Mouse (Mus musculus): Measurements from ENCODE around the gene Cdkal1. TPM values are rescaled to one million over a fixed set of nuclear protein-coding genes. Genes with fewer than 3 reads are reported as not detected.

The Cdkal1 gene
- polyA plus RNA-seq, 1 experiment, result 1.2 TPM

GRCm38 (mm10) chr13:29701400-29701799 lies 154.1 kb downstream of the Cdkal1 start:
- DNase-seq (ENCODE audit: low read depth in 1 of 2, low spot score in 2 of 2), result no peak
- Histone ChIP-seq H3K27ac (ENCODE audit: insufficient read depth, low read length) (no peak overlapping the region), H3K4me1 (ENCODE audit: control insufficient read depth, insufficient read depth, insufficient read length) (no peaks in the 10 kb centered on the region), H3K4me3 (ENCODE audit: extremely low read depth, insufficient read depth, insufficient read length) (no peak overlapping the region), H3K36me3 (ENCODE audit: control insufficient read depth, insufficient read depth, low read length) (no peaks in the 10 kb centered on the region), H3K27me3 (ENCODE audit: control insufficient read depth, insufficient read depth, low read length) (no peaks in the 10 kb centered on the region)
- TF ChIP-seq POLR2A (IDR thresholded peaks at IDR 0.05; ENCODE audit: low read depth, low read length), result no peak
- TF ChIP-seq CTCF (IDR thresholded peaks at IDR 0.05; ENCODE audit: extremely low read depth, insufficient read depth, insufficient read length, insufficient replicate concordance), result no peak
- WGBS, result 96% methylated on average over 1 of the region's 1 CpGs

GRCm38 (mm10) chr13:29699896-29700295 lies 155.6 kb downstream of the Cdkal1 start:
- no peaks in the 10 kb centered on the region for H3K36me3 ChIP-seq (ENCODE audit: control insufficient read depth, insufficient read depth, low read length)
- H3K4me1 ChIP-seq (ENCODE audit: control insufficient read depth, insufficient read depth, insufficient read length), result no peaks in the 10 kb centered on the region
- no peaks in the 10 kb centered on the region for H3K27me3 ChIP-seq (ENCODE audit: control insufficient read depth, insufficient read depth, low read length)
- 86% methylated on average over 5 of the region's 5 CpGs for WGBS
- TF ChIP-seq CTCF (IDR thresholded peaks at IDR 0.05; ENCODE audit: extremely low read depth, insufficient read depth, insufficient read length, insufficient replicate concordance) (no peak), POLR2A (IDR thresholded peaks at IDR 0.05; ENCODE audit: low read depth, low read length) (no peak)
- DNase-seq (ENCODE audit: low read depth in 1 of 2, low spot score in 2 of 2), result no peak
- H3K4me3 ChIP-seq (ENCODE audit: extremely low read depth, insufficient read depth, insufficient read length), result no peak overlapping the region
- H3K27ac ChIP-seq (ENCODE audit: insufficient read depth, low read length), result no peak overlapping the region

DNA sequence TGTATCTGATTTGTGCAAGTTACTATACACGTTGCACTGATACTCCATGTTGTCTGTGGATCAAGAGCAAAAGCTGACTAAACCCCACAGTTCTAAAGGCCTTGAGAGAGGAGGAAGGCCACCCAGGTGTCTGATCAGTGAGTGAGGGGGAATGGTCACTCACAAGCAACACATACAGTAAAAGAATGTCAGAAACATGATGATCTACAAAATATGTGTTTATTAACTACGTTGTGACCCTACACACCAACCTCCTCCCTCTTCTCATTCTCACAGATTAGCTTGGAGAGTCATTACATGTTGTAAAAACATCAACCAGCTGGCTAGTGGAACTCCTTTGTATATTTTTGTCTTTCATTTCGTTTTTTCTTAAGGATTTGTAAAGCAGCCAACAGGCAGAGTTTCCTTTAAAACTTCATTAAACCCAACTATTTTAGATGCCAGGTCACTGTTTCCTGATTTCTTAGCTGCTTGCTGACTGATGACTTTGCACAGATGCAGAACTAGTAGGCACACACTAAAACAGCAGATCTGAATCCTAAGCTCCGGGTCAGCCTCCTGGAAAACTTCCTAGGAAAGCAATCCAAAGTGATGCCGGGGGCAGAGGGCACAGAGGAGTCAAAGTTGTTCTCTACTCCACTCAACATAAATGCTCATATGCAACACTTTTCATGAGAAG lies 157.0 kb downstream of the Cdkal1 start:
- WGBS, result 63% methylated on average over 5 of the region's 5 CpGs

DNA sequence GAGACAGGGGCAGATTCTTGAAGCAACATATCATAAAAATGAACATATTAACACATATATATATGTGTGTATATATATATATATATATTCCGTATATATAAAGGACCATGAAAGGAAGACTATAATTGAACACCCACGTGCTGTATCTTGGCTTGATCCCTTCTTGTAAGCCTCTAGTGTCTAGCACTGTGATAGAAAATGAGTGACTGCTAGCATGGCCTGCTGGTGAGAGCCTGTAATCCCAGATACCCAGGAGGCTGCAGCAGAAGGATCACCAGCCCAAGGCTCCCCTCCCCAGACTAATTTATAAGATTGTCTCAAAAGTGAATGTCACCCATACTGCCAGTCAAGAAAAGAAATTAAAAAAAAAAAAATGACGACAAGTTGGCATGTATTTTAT lies 158.2 kb downstream of the Cdkal1 start:
- no peak for DNase-seq (ENCODE audit: low read depth in 1 of 2, low spot score in 2 of 2)
- Histone ChIP-seq H3K4me3 (ENCODE audit: extremely low read depth, insufficient read depth, insufficient read length) (no peak overlapping the region), H3K4me1 (ENCODE audit: control insufficient read depth, insufficient read depth, insufficient read length) (no peaks in the 10 kb centered on the region), H3K27me3 (ENCODE audit: control insufficient read depth, insufficient read depth, low read length) (no peaks in the 10 kb centered on the region), H3K36me3 (ENCODE audit: control insufficient read depth, insufficient read depth, low read length) (no peaks in the 10 kb centered on the region), H3K27ac (ENCODE audit: insufficient read depth, low read length) (no peak overlapping the region)
- WGBS, result 81% methylated on average over 3 of the region's 3 CpGs
- TF ChIP-seq POLR2A (IDR thresholded peaks at IDR 0.05; ENCODE audit: low read depth, low read length), result no peak
- no peak for TF ChIP-seq CTCF (IDR thresholded peaks at IDR 0.05; ENCODE audit: extremely low read depth, insufficient read depth, insufficient read length, insufficient replicate concordance)

More for the DNA sequence above, 157.0 kb downstream of the Cdkal1 start:
- Histone ChIP-seq H3K4me1 (ENCODE audit: control insufficient read depth, insufficient read depth, insufficient read length) (no peaks in the 10 kb centered on the region), H3K27ac (ENCODE audit: insufficient read depth, low read length) (no peak overlapping the region), H3K36me3 (ENCODE audit: control insufficient read depth, insufficient read depth, low read length) (no peaks in the 10 kb centered on the region), H3K27me3 (ENCODE audit: control insufficient read depth, insufficient read depth, low read length) (no peaks in the 10 kb centered on the region), H3K4me3 (ENCODE audit: extremely low read depth, insufficient read depth, insufficient read length) (no peak overlapping the region)
- no peak for DNase-seq (ENCODE audit: low read depth in 1 of 2, low spot score in 2 of 2)
- no peak for TF ChIP-seq POLR2A (IDR thresholded peaks at IDR 0.05; ENCODE audit: low read depth, low read length)
- TF ChIP-seq CTCF (IDR thresholded peaks at IDR 0.05; ENCODE audit: extremely low read depth, insufficient read depth, insufficient read length, insufficient replicate concordance), result no peak

GRCm38 (mm10) chr13:29690734-29691133 lies 164.7 kb downstream of the Cdkal1 start:
- no peak for DNase-seq (ENCODE audit: low read depth in 1 of 2, low spot score in 2 of 2)
- H3K36me3 ChIP-seq (ENCODE audit: control insufficient read depth, insufficient read depth, low read length), result no peaks in the 10 kb centered on the region
- H3K4me1 ChIP-seq (ENCODE audit: control insufficient read depth, insufficient read depth, insufficient read length), result no peaks in the 10 kb centered on the region
- no peak overlapping the region for H3K4me3 ChIP-seq (ENCODE audit: extremely low read depth, insufficient read depth, insufficient read length)
- TF ChIP-seq POLR2A (IDR thresholded peaks at IDR 0.05; ENCODE audit: low read depth, low read length) (no peak), CTCF (IDR thresholded peaks at IDR 0.05; ENCODE audit: extremely low read depth, insufficient read depth, insufficient read length, insufficient replicate concordance) (no peak)
- no peaks in the 10 kb centered on the region for H3K27me3 ChIP-seq (ENCODE audit: control insufficient read depth, insufficient read depth, low read length)
- H3K27ac ChIP-seq (ENCODE audit: insufficient read depth, low read length), result no peak overlapping the region
- 87% methylated on average over 7 of the region's 7 CpGs for WGBS

- 77% methylated on average over 6 of the region's 6 CpGs for WGBS
- Histone ChIP-seq H3K4me1 (ENCODE audit: control insufficient read depth, insufficient read depth, insufficient read length) (no peaks in the 10 kb centered on the region), H3K36me3 (ENCODE audit: control insufficient read depth, insufficient read depth, low read length) (no peaks in the 10 kb centered on the region), H3K27me3 (ENCODE audit: control insufficient read depth, insufficient read depth, low read length) (no peaks in the 10 kb centered on the region), H3K4me3 (ENCODE audit: extremely low read depth, insufficient read depth, insufficient read length) (no peak overlapping the region), H3K27ac (ENCODE audit: insufficient read depth, low read length) (no peak overlapping the region)
- TF ChIP-seq POLR2A (IDR thresholded peaks at IDR 0.05; ENCODE audit: low read depth, low read length) (no peak), CTCF (IDR thresholded peaks at IDR 0.05; ENCODE audit: extremely low read depth, insufficient read depth, insufficient read length, insufficient replicate concordance) (no peak)
- no peak for DNase-seq (ENCODE audit: low read depth in 1 of 2, low spot score in 2 of 2)
Measured at GRCm38 (mm10) chr13:29688851-29689250, 166.6 kb downstream of the Cdkal1 start.

DNA sequence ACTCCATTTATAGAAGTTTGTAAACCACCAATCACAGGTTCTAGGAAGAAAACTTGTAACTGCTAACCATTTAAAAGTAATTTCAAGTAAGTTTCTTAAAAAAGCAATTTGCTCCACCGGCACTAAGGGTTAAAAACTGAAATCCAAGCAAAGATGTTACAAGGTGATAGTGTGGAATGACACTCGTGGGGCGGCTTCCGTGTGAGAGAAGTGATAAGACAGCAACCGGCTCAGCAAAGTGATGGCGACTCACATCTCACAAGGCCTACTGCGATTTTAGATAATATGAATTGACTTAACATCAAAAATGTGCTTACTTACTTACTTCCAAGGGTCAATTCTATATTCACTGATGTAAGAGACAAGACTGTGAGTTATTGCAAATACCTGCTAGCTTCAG lies 167.6 kb downstream of the Cdkal1 start:
- DNase-seq (ENCODE audit: low read depth in 1 of 2, low spot score in 2 of 2), result no peak
- Histone ChIP-seq H3K27ac (ENCODE audit: insufficient read depth, low read length) (no peak overlapping the region), H3K36me3 (ENCODE audit: control insufficient read depth, insufficient read depth, low read length) (no peaks in the 10 kb centered on the region), H3K27me3 (ENCODE audit: control insufficient read depth, insufficient read depth, low read length) (no peaks in the 10 kb centered on the region), H3K4me1 (ENCODE audit: control insufficient read depth, insufficient read depth, insufficient read length) (no peaks in the 10 kb centered on the region), H3K4me3 (ENCODE audit: extremely low read depth, insufficient read depth, insufficient read length) (no peak overlapping the region)
- TF ChIP-seq CTCF (IDR thresholded peaks at IDR 0.05; ENCODE audit: extremely low read depth, insufficient read depth, insufficient read length, insufficient replicate concordance), result no peak
- TF ChIP-seq POLR2A (IDR thresholded peaks at IDR 0.05; ENCODE audit: low read depth, low read length), result no peak
- 86% methylated on average over 7 of the region's 7 CpGs for WGBS
